Mouse (Mus musculus) midbrain, embryonic 15.5 days (tissue): ENCODE results near the gene Mill1. TPM values are rescaled to one million over a fixed set of nuclear protein-coding genes. Genes with fewer than 3 reads are reported as not detected.
"Not testable (repeated sequence)": the region's sequence is repeated elsewhere in the genome, so short reads cannot be mapped to it uniquely, and the experiment has no call there.

ENCODE experiments used
- ATAC-seq: fragments of 200-750 bp; cut with Nextera tagmentation; replicated peaks from 2 replicates; pipeline ENCODE4 v1.8.0; 2017; ENCODE audit warnings: moderate TSS enrichment
- H3K27ac ChIP-seq: fragments of 300-500 bp; sonication (generic); 2 replicates; pipeline ENCODE4 v1.5.1; 2015; ENCODE audit warnings: mild to moderate bottlenecking, inconsistent platforms
- H3K27me3 ChIP-seq: fragments of 300-500 bp; sonication (generic); replicated peaks from 2 replicates; pipeline ENCODE4 v1.6.1; 2015; ENCODE audit warnings: inconsistent platforms
- H3K36me3 ChIP-seq: fragments of 300-500 bp; sonication (generic); replicated peaks from 2 replicates; pipeline ENCODE4 v1.6.1; 2015; ENCODE audit warnings: inconsistent platforms
- H3K4me1 ChIP-seq: fragments of 300-500 bp; sonication (generic); 2 replicates; pipeline ENCODE4 v1.6.1; 2015; ENCODE audit warnings: inconsistent platforms
- H3K4me2 ChIP-seq: fragments of 300-500 bp; sonication (generic); 2 replicates; pipeline ENCODE4 v1.6.1; 2015; ENCODE audit warnings: inconsistent platforms, mild to moderate bottlenecking, moderate library complexity
- H3K4me3 ChIP-seq: fragments of 300-500 bp; sonication (generic); 2 replicates; pipeline ENCODE4 v1.5.1; 2015; ENCODE audit warnings: mild to moderate bottlenecking, inconsistent platforms
- H3K9ac ChIP-seq: fragments of 300-500 bp; sonication (generic); 2 replicates; pipeline ENCODE4 v1.6.1; 2015; ENCODE audit warnings: mild to moderate bottlenecking, inconsistent platforms
- H3K9me3 ChIP-seq: fragments of 300-500 bp; sonication (generic); 2 replicates; pipeline ENCODE4 v1.6.1; 2016; ENCODE audit warnings: inconsistent platforms
- WGBS: fragments of 180-500 bp; shearing (Covaris S2); methylation state at CpG from one replicate; pipeline ENCODE4 v1.1.7; 2015; ENCODE audit warnings: mixed read lengths; 5-methylcytosine and 5-hydroxymethylcytosine counted together
- polyA plus RNA-seq: library from polyadenylated mRNA; unstranded; fragments of >200 nt; fragmentation: Nextera tagmentation; extraction: Ambion mirVana; gene quantifications from 2 replicates; pipeline ENCODE4 v1.2.1, GENCODE M21; 2015

Mill1 gene
- polyA plus RNA-seq, result not detected in 2 replicates

DNA sequence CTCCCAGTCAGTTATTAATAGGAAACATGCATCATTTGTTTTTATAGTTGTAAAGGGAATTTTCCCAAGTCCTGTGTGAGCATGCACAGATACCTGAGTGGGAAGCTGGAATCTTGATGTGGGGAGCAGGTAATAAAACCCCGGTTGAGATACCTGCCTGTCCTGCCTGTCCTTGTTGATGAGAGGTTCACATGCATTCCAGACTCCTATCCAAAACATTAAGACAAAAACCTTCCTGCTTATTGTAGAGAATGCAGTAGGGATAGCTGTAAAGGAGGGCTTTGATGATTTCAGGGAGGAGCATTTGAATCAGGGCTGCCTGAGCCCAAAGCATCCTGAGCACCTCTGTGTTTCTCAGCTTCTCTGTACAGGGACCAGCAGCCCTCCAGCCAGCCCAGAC, at the start of gene Mill1:
Gene Mill1 (plus strand): TSS at position 301 of the 400 bp plus-strand sequence.
- WGBS, result 67% methylated on average over 1 of the region's 1 CpGs
- Histone ChIP-seq H3K9me3 (peaks cover 5% of the 10 kb centered on the region), H3K27ac (no peak within 1 kb of the TSS), H3K4me3 (no peak within 1 kb of the TSS), H3K36me3 (no peaks in the 10 kb centered on the region), H3K4me1 (no peaks in the 10 kb centered on the region), H3K27me3 (no peaks in the 10 kb centered on the region), H3K9ac (no peak within 1 kb of the TSS), H3K4me2 (no peak within 1 kb of the TSS)
- no peak for ATAC-seq

DNA sequence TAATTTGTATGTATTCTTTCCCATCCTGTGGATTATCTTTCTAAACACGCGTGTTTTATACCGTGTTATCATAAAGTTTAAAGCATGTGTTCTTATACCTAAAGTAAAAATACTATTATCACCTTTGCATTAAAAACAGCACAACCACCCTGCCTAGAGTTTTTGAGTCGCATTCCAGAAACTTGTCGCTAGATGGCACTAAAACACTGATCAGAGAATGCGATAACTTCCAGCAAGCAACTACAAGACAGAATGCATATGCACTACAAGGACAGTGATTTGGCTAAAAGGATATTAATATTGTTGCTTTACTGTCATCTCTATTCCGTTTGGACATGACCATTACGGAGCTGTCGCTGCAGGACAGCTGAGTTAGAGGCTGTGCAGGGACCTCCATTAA, 34.2 kb upstream of the Mill1 start:
- Histone ChIP-seq H3K4me3 (no peak overlapping the region), H3K36me3 (no peaks in the 10 kb centered on the region), H3K4me2 (no peak overlapping the region), H3K9me3 (peaks cover 7% of the 10 kb centered on the region), H3K4me1 (no peaks in the 10 kb centered on the region), H3K27me3 (no peaks in the 10 kb centered on the region), H3K9ac (no peak overlapping the region), H3K27ac (no peak overlapping the region)
- no peak for ATAC-seq
- WGBS, result 13% methylated on average over 9 of the region's 9 CpGs

DNA sequence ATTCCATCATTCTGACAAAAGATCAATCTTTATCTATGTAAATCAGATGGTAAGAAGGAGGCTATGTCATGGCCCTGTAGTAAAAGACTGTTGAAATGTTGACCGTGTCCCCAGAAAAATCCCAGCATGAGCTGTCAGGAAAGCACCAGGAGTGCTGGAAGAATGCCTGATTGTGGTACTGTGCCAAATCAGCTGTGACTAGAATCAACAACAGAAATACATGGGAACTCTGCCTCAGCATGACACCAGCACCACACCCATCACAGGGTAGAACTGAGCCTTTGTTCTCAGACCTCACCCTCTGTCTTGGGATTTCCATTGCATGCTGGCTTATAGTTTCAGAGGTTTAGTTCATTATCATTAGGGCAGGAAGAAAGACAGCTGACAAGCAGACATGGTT, 30.4 kb upstream of the Mill1 start:
- no peaks in the 10 kb centered on the region for H3K36me3 ChIP-seq
- no peak overlapping the region for H3K4me3 ChIP-seq
- H3K27ac ChIP-seq, result no peak overlapping the region
- WGBS, result 57% methylated on average over 1 of the region's 1 CpGs
- H3K9me3 ChIP-seq, result peaks cover 11% of the 10 kb centered on the region
- H3K4me2 ChIP-seq, result no peak overlapping the region
- H3K27me3 ChIP-seq, result no peaks in the 10 kb centered on the region
- no peak for ATAC-seq
- H3K4me1 ChIP-seq, result no peaks in the 10 kb centered on the region
- H3K9ac ChIP-seq, result no peak overlapping the region

DNA sequence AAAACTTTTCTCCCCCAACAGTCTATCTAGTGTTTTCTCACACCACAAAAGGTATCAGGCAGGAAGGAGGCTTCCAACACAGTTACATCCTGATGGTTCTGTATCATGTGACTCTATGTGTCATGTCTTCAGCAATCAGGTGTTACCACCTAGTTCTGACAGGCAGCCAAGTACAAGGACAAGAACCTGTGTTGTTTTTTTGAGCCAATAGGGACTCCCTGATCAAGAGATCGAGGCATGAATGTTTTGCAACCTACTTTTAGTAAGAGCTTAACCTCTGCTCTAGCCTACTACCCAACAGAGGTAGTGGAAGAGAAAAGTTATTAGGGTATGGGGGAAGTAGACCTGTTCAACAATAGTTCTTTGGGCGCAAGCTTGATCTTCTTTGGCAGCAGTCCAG, 6.6 kb upstream of the Mill1 start:
- Histone ChIP-seq H3K4me1 (no peaks in the 10 kb centered on the region), H3K27ac (no peak overlapping the region), H3K4me2 (no peak overlapping the region), H3K27me3 (no peaks in the 10 kb centered on the region), H3K9ac (no peak overlapping the region), H3K9me3 (peaks cover 7% of the 10 kb centered on the region), H3K36me3 (no peaks in the 10 kb centered on the region), H3K4me3 (no peak overlapping the region)
- ATAC-seq, result no peak
- WGBS, result 70% methylated on average over 2 of the region's 2 CpGs

DNA sequence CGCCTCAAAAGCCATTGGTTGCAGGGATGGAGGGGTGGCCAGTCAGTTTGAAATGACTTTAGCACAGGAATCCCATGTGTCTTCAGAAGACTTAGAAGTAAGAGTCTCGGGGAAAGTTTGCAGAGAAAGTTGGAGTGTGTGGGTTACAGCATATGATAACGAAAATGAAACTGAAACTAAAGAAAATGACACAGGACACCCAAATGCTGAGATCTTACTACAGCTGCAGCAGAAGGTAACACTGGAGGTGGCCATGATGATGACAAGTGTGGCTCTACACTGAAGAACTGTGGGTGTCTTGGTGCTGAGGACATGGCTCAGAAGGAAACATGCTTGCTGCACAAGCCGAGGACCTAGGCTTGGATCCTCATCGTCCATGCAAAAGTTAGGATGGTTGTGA, 3.9 kb upstream of the Mill1 start:
- Histone ChIP-seq H3K27me3 (no peaks in the 10 kb centered on the region), H3K4me1 (no peaks in the 10 kb centered on the region), H3K9me3 (peaks cover 7% of the 10 kb centered on the region), H3K4me3 (no peak overlapping the region), H3K9ac (no peak overlapping the region), H3K36me3 (no peaks in the 10 kb centered on the region), H3K27ac (no peak overlapping the region), H3K4me2 (no peak overlapping the region)
- WGBS, result 77% methylated on average over 5 of the region's 5 CpGs
- ATAC-seq, result no peak

DNA sequence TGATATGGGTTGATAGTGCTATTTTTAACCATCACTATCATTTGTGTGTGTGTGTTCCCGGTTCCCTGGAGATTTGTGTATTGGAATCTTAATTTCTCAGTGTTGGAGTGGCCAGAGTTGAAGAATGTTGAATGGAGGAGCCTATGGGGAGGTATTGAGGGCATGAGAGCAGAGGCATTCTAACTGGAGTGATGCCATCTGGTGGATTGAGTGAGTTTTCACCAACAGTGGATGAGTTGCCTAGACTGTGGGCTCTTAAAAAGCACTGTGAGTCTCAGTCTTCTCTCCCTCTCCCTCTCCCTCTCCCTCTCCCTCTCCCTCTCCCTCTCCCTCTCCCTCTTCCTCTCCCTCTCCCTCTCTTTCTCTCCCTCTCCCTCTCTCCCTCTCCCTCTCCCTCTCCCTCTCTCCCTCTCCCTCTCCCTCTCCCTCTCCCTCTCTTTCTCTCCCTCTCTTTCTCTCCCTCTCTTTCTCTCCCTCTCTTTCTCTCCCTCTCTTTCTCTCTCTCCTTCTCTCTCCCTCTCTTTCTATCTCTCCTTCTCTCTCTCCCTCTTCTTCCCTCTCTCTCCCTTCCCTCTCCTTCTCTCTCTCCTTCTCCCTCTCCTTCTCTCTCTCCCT, 1.1 kb upstream of the Mill1 start:
- H3K4me3 ChIP-seq, H3K9ac ChIP-seq, H3K27me3 ChIP-seq, H3K36me3 ChIP-seq, H3K27ac ChIP-seq, ATAC-seq, H3K4me2 ChIP-seq, H3K4me1 ChIP-seq: not testable (repeated sequence)
- peaks cover 10% of the 10 kb centered on the region for H3K9me3 ChIP-seq
- 54% methylated on average over 1 of the region's 1 CpGs for WGBS

DNA sequence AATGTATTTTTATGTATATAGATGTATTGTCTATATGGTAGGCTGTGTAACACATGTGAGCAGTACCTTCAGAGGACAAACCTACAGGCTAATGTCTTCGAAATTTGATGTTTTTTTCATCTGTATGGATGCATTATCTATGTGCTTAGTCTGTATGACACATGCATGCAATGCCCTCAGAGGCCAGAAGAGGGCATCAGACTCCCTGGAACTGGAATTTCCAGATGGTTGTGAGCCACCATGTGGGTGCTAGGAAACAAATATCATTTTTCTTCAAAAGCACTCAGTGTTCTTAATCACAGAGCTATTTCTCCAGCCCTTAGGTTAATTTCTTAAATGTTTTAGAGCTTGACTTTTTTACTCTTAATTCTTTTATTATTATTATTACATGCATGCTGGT, 15.1 kb downstream of the Mill1 start:
- 52% methylated on average over 1 of the region's 1 CpGs for WGBS

DNA sequence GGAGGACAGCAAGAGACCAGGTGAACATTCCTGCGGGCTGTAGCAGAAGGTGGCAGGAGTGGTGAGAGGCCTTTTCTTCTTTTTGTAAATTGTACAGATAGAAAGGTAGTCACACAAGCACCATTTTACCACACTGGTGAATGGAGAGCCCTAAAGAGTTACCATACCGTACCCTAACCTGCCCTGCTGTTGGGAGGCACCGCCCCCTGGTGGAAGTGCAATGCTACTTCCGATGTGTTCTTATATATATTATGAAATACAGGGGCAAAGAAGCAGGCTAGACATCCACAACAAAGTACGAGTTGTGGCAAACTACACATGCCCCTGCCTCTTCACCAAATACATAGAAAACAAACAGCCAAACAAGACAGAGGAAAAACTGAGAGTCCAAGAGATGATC, 19.9 kb downstream of the Mill1 start:
- H3K4me1 ChIP-seq, result no peaks in the 10 kb centered on the region
- H3K27me3 ChIP-seq, result no peaks in the 10 kb centered on the region
- H3K9me3 ChIP-seq, result peaks cover 11% of the 10 kb centered on the region; the same call in 1 of the 2 replicates
- WGBS, result 55% methylated on average over 5 of the region's 5 CpGs
- H3K36me3 ChIP-seq, result no peaks in the 10 kb centered on the region
- H3K9ac ChIP-seq, result no peak overlapping the region
- no peak overlapping the region for H3K27ac ChIP-seq
- no peak overlapping the region for H3K4me3 ChIP-seq
- ATAC-seq, result no peak
- H3K4me2 ChIP-seq, result no peak overlapping the region

More for the DNA sequence above, 15.1 kb downstream of the Mill1 start:
- Histone ChIP-seq H3K9me3 (peaks cover 13% of the 10 kb centered on the region), H3K27ac (no peak overlapping the region), H3K4me3 (no peak overlapping the region), H3K36me3 (no peaks in the 10 kb centered on the region), H3K9ac (no peak overlapping the region), H3K27me3 (no peaks in the 10 kb centered on the region), H3K4me1 (no peaks in the 10 kb centered on the region), H3K4me2 (no peak overlapping the region)
- ATAC-seq, result no peak

Other genes with a start within 250 kb of the Mill1 start
- gene Ceacam13, start 235.5 kb upstream of the Mill1 start, polyA plus RNA-seq, result not detected in 2 replicates
- gene Ceacam12, start 179.4 kb upstream of the Mill1 start, polyA plus RNA-seq, result not detected in 2 replicates
- not detected in 2 replicates for gene Igfl3, start 68.9 kb upstream of the Mill1 start, polyA plus RNA-seq
- gene Psg18, start 109.7 kb downstream of the Mill1 start, polyA plus RNA-seq, result not detected in 2 replicates
- gene Psg28, start 186.7 kb downstream of the Mill1 start, polyA plus RNA-seq, result not detected in 2 replicates
- gene Psg26, start 238.8 kb downstream of the Mill1 start, polyA plus RNA-seq, result not detected in 2 replicates